Mouse (Mus musculus) liver, postnatal 0 days (tissue): Measurements from ENCODE around the gene Ltk.

Experiments
- CTCF ChIP-seq: sonication (generic); IDR thresholded peaks from 2 replicates; pipeline ENCODE4 v1.5.1; 2016; ENCODE audit warnings: antibody characterized with exemption, low read depth
- EP300 ChIP-seq: IDR thresholded peaks from 2 replicates; pipeline ENCODE4 v1.6.1; 2016; ENCODE audit warnings: antibody characterized with exemption, low read depth, mild to moderate bottlenecking

DNA sequence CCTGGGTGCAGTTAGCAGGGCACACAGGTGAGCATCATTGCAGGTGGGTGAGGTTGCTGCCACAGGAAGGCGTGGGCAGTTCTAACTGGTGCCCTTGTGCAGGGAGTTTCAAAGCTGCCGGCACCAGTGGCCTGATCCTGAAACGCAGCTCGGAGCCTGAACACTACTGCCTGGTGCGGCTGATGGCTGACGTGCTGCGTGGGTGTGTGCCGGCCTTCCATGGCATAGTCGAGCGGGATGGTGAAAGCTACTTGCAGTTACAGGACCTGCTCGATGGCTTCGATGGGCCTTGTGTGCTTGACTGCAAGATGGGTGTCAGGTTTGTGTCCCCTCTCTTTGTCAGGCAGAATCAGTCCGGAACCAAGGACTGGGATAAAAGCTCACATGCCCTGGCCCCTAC is 11.0 kb downstream of the Ltk start:
- TF ChIP-seq CTCF (no peak), EP300 (no peak)
